Mouse (Mus musculus) myocyte (in vitro differentiated cells): ENCODE data around the gene Ugt1a7c. TPM values are rescaled to one million over a fixed set of nuclear protein-coding genes. Genes with fewer than 3 reads are reported as not detected.

ENCODE experiments used
- H3K27me3 ChIP-seq: one replicate; pipeline ENCODE4 v1.6.1; 2011; ENCODE audit not compliant: control insufficient read depth, insufficient read depth, insufficient read length
- H3K36me3 ChIP-seq: one replicate; pipeline ENCODE4 v1.6.1; 2011; ENCODE audit not compliant: control insufficient read depth, insufficient read depth
- H3K4me2 ChIP-seq: one replicate; pipeline ENCODE4 v1.6.1; 2011; ENCODE audit warnings: low read depth, control low read depth
- H3K4me3 ChIP-seq: one replicate; pipeline ENCODE4 v1.5.1; 2011; ENCODE audit warnings: mild to moderate bottlenecking, control low read depth, moderate library complexity
- H3K79me2 ChIP-seq: one replicate; pipeline ENCODE4 v1.6.1; 2011; ENCODE audit not compliant: control insufficient read depth, insufficient read depth
- H3ac ChIP-seq: one replicate; pipeline ENCODE4 v1.6.1; 2011; ENCODE audit not compliant: control insufficient read depth, insufficient read length
- CEBPB ChIP-seq: IDR thresholded peaks from 2 replicates; pipeline ENCODE4 v1.6.1; 2011; ENCODE audit warnings: mild to moderate bottlenecking, moderate library complexity; ENCODE audit not compliant: poor library complexity, insufficient read depth, severe bottlenecking
- E2F4 ChIP-seq: IDR thresholded peaks from one replicate; pipeline ENCODE4 v1.6.1; 2011; ENCODE audit warnings: mild to moderate bottlenecking, control low read depth, moderate library complexity; ENCODE audit not compliant: insufficient read depth
- MAX ChIP-seq: IDR thresholded peaks from one replicate; pipeline ENCODE4 v1.6.1; 2011; ENCODE audit warnings: low read depth, mild to moderate bottlenecking, control low read depth
- MYOD1 ChIP-seq, 3 experiments: IDR thresholded peaks; one replicate each; pipeline ENCODE4 v1.6.1; 2011; ENCODE audit warnings: control low read depth in 2 of 3, low read depth in 2 of 3, mild to moderate bottlenecking in 2 of 3, moderate library complexity in 1 of 3; ENCODE audit not compliant: insufficient read length in 2 of 3, control insufficient read depth in 1 of 3
- MYOG ChIP-seq, 3 experiments: IDR thresholded peaks; one replicate each; pipeline ENCODE4 v1.6.1; 2011; ENCODE audit warnings: control low read depth in 2 of 3, low read depth in 2 of 3, mild to moderate bottlenecking in 2 of 3; ENCODE audit not compliant: insufficient read length in 2 of 3, control insufficient read depth in 1 of 3, insufficient read depth in 1 of 3
- POLR2A ChIP-seq: IDR thresholded peaks from one replicate; pipeline ENCODE4 v1.6.1; 2011; ENCODE audit warnings: low read depth, mild to moderate bottlenecking, control low read depth, moderate library complexity; ENCODE audit not compliant: insufficient read length
- POLR2AphosphoS2 ChIP-seq: IDR thresholded peaks from one replicate; pipeline ENCODE4 v1.6.1; 2011; ENCODE audit warnings: low read depth, control low read depth; ENCODE audit not compliant: insufficient read length
- REST ChIP-seq: IDR thresholded peaks from one replicate; pipeline ENCODE4 v1.6.1; 2011; ENCODE audit warnings: mild to moderate bottlenecking, control low read depth, moderate library complexity; ENCODE audit not compliant: insufficient read depth, insufficient read length
- SRF ChIP-seq: IDR thresholded peaks from one replicate; pipeline ENCODE4 v1.6.1; 2011; ENCODE audit warnings: low read depth; ENCODE audit not compliant: control insufficient read depth, insufficient read length
- TCF12 ChIP-seq: IDR thresholded peaks from one replicate; pipeline ENCODE4 v1.6.1; 2011; ENCODE audit warnings: mild to moderate bottlenecking, control low read depth; ENCODE audit not compliant: poor library complexity, insufficient read depth, severe bottlenecking
- TCF3 ChIP-seq: IDR thresholded peaks from one replicate; pipeline ENCODE4 v1.6.1; 2011; ENCODE audit warnings: low read depth, control low read depth; ENCODE audit not compliant: insufficient read length
- USF1 ChIP-seq: IDR thresholded peaks from one replicate; pipeline ENCODE4 v1.6.1; 2011; ENCODE audit warnings: low read depth, mild to moderate bottlenecking, control low read depth, moderate library complexity
- polyA plus RNA-seq: library from polyadenylated mRNA; unstranded; fragments of >200 nt; fragmentation: generic; extraction: Trizol; gene quantifications from one replicate; pipeline ENCODE4 v1.2.1, GENCODE M21; 2012; ENCODE audit warnings: missing spikeins

Ugt1a7c gene
- polyA plus RNA-seq, 1 experiment: 0.18 TPM

- TF ChIP-seq MYOD1 (IDR thresholded peaks at IDR 0.05; ENCODE audit: control insufficient read depth in 1 of 3, insufficient read length in 2 of 3, low read depth in 2 of 3) (no peak), MYOG (IDR thresholded peaks at IDR 0.05; ENCODE audit: control insufficient read depth in 1 of 3, insufficient read depth in 1 of 3, insufficient read length in 2 of 3, low read depth in 2 of 3) (no peak), SRF (no peak), POLR2AphosphoS2 (no peak), USF1 (no peak), TCF3 (no peak), CEBPB (no peak), REST (no peak), TCF12 (no peak), POLR2A (no peak), E2F4 (no peak), MAX (no peak)
- no peaks in the 10 kb centered on the region for H3K27me3 ChIP-seq
- no peaks in the 10 kb centered on the region for H3K36me3 ChIP-seq
- no peaks in the 10 kb centered on the region for H3K79me2 ChIP-seq
- H3K4me3 ChIP-seq: no peak overlapping the region
- H3K4me2 ChIP-seq: no peak overlapping the region
- no peak overlapping the region for H3ac ChIP-seq
These were observed 24.0 kb upstream of the Ugt1a7c start for GRCm38 (mm10) chr1:88070902-88071301.

- no peak for TF ChIP-seq CEBPB
- no peak for TF ChIP-seq USF1
- TF ChIP-seq MAX: no peak
- TF ChIP-seq MYOD1 (IDR thresholded peaks at IDR 0.05; ENCODE audit: control insufficient read depth in 1 of 3, insufficient read length in 2 of 3, low read depth in 2 of 3): no peak
- TF ChIP-seq MYOG (IDR thresholded peaks at IDR 0.05; ENCODE audit: control insufficient read depth in 1 of 3, insufficient read depth in 1 of 3, insufficient read length in 2 of 3, low read depth in 2 of 3): no peak
- no peak for TF ChIP-seq E2F4
- no peak for TF ChIP-seq POLR2A
- TF ChIP-seq REST: no peak
- TF ChIP-seq SRF: no peak
- Histone ChIP-seq H3K79me2 (no peaks in the 10 kb centered on the region), H3K4me2 (no peak overlapping the region), H3K36me3 (no peaks in the 10 kb centered on the region), H3K4me3 (no peak overlapping the region), H3K27me3 (no peaks in the 10 kb centered on the region), H3ac (no peak overlapping the region)
These were observed 20.4 kb upstream of the Ugt1a7c start for GRCm38 (mm10) chr1:88074471-88074870.

- no peak for TF ChIP-seq MYOD1 (IDR thresholded peaks at IDR 0.05; ENCODE audit: control insufficient read depth in 1 of 3, insufficient read length in 2 of 3, low read depth in 2 of 3)
- no peak for TF ChIP-seq POLR2AphosphoS2
- TF ChIP-seq REST: no peak
- TF ChIP-seq MAX: no peak
- TF ChIP-seq SRF: no peak
- no peak for TF ChIP-seq USF1
- TF ChIP-seq POLR2A: no peak
- no peak for TF ChIP-seq TCF12
- no peak for TF ChIP-seq TCF3
- TF ChIP-seq MYOG (IDR thresholded peaks at IDR 0.05; ENCODE audit: control insufficient read depth in 1 of 3, insufficient read depth in 1 of 3, insufficient read length in 2 of 3, low read depth in 2 of 3): no peak
- TF ChIP-seq CEBPB: no peak
- TF ChIP-seq E2F4: no peak
- H3K79me2 ChIP-seq: no peaks in the 10 kb centered on the region
- no peak overlapping the region for H3K4me3 ChIP-seq
- H3ac ChIP-seq: no peak overlapping the region
- no peaks in the 10 kb centered on the region for H3K27me3 ChIP-seq
- H3K4me2 ChIP-seq: no peak overlapping the region
- no peaks in the 10 kb centered on the region for H3K36me3 ChIP-seq
These were observed 17.7 kb upstream of the Ugt1a7c start for GRCm38 (mm10) chr1:88077128-88077527.

DNA sequence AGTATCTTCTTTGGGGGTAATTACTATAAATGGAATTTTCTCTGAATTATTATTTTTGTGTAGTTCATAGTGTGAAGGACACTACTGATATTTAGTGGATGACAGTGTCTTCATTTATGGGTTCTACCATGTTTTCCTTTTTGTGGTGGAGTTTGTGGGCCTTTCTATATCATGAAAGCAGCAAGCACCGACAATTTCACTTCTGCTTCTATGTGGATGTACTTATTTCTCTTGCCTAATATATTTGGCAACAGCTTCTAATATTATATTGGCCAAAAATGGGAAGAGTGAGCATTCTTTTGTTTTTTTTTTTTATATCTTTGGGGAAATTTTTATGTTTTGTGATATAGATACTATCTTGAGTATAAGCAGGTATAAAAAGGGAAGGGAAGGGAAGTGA, 13.2 kb upstream of the Ugt1a7c start:
- no peaks in the 10 kb centered on the region for H3K79me2 ChIP-seq
- no peaks in the 10 kb centered on the region for H3K27me3 ChIP-seq
- no peaks in the 10 kb centered on the region for H3K36me3 ChIP-seq
- H3K4me3 ChIP-seq: no peak overlapping the region
- TF ChIP-seq POLR2AphosphoS2: no peak
- TF ChIP-seq TCF3: no peak
- no peak for TF ChIP-seq E2F4
- no peak for TF ChIP-seq SRF
- no peak for TF ChIP-seq MAX
- no peak for TF ChIP-seq TCF12
- no peak overlapping the region for H3K4me2 ChIP-seq
- no peak overlapping the region for H3ac ChIP-seq

GRCm38 (mm10) chr1:88086125-88086524, 8.7 kb upstream of the Ugt1a7c start:
- Histone ChIP-seq H3K4me2 (no peak overlapping the region), H3K36me3 (no peaks in the 10 kb centered on the region), H3K4me3 (no peak overlapping the region), H3K79me2 (no peaks in the 10 kb centered on the region), H3K27me3 (no peaks in the 10 kb centered on the region), H3ac (no peak overlapping the region)
- TF ChIP-seq TCF3 (no peak), POLR2A (no peak), SRF (no peak), REST (no peak), CEBPB (no peak), POLR2AphosphoS2 (no peak), MYOG (IDR thresholded peaks at IDR 0.05; ENCODE audit: control insufficient read depth in 1 of 3, insufficient read depth in 1 of 3, insufficient read length in 2 of 3, low read depth in 2 of 3) (no peak)
